Mouse (Mus musculus): ENCODE measurements around the gene Cd247. TPM values are rescaled to one million over a fixed set of nuclear protein-coding genes. Genes with fewer than 3 reads are reported as not detected.

Cd247 gene
- polyA plus RNA-seq, 1 experiment from 2014 or later = 1.3 TPM

DNA sequence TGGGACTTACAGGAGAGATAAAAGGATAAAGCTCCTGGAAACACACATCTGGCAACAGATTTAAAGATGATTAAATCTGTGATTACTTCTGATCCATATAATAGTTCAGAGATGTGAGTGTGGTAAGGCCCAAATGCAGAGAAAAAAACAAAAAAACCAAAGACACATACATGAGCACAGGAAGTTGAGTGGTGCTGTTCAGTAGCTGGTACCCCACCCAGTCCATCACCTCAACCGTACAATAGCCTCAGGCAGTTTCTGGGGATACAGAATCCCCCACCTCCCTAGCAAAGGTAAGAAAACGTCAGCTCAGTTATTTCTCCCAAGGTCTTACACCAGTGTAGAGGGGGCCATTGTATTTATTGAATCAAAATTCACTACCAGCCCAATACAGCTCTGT, 22.2 kb downstream of the Cd247 start:
- H3K4me1 ChIP-seq (replicated peaks; ENCODE audit: control insufficient read depth, insufficient read depth, low read length) = peaks cover 11% of the 10 kb centered on the region
- H3K27me3 ChIP-seq (ENCODE audit: control insufficient read depth, insufficient read depth, low read length) = peaks cover 10% of the 10 kb centered on the region; the same call in 1 of the 2 replicates
- no peak for DNase-seq (ENCODE audit: low spot score)
- no peak overlapping the region for H3K4me3 ChIP-seq (ENCODE audit: low read depth, low read length)
- H3K9ac ChIP-seq (ENCODE audit: low read depth, low read length) = no peak overlapping the region
- 78% methylated on average over 2 of the region's 2 CpGs for WGBS
- no peaks in the 10 kb centered on the region for H3K9me3 ChIP-seq (ENCODE audit: control insufficient read depth, low read length)
- H3K4me2 ChIP-seq (replicated peaks; ENCODE audit: low read depth, low read length) = no peak overlapping the region
- ATAC-seq (ENCODE audit: low FRiP score) = no peak
- no peaks in the 10 kb centered on the region for H3K36me3 ChIP-seq (ENCODE audit: control insufficient read depth, insufficient read depth, low read length)
- no peak overlapping the region for H3K27ac ChIP-seq (ENCODE audit: low read depth, low read length)

DNA sequence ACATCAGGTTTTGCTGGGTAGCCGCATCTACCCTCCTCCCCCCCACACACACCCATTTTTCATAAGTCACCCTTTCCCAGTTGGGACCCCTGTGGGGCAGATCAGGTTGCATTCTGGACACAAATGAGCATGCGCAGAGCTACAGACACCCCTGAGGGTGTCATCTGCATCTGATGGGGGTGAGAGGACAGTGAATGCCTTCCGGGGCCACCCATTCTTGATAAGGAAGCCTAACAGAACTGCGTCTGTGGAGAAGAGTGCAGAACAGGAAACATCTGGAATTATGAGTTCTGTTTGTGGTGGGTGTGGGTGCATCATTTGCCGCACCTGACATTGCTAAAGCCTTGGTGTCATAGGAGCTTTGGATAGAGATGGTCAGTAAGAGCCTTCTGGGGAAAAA, 22.7 kb downstream of the Cd247 start:
- Histone ChIP-seq H3K4me1 (replicated peaks; ENCODE audit: control insufficient read depth, insufficient read depth, low read length) (peaks cover 11% of the 10 kb centered on the region), H3K27ac (ENCODE audit: low read depth, low read length) (no peak overlapping the region), H3K36me3 (ENCODE audit: control insufficient read depth, insufficient read depth, low read length) (no peaks in the 10 kb centered on the region), H3K27me3 (ENCODE audit: control insufficient read depth, insufficient read depth, low read length) (peaks cover 13% of the 10 kb centered on the region; the same call in 1 of the 2 replicates), H3K9ac (ENCODE audit: low read depth, low read length) (no peak overlapping the region), H3K4me2 (replicated peaks; ENCODE audit: low read depth, low read length) (no peak overlapping the region), H3K9me3 (ENCODE audit: control insufficient read depth, low read length) (no peaks in the 10 kb centered on the region), H3K4me3 (ENCODE audit: low read depth, low read length) (no peak overlapping the region)
- 88% methylated on average over 5 of the region's 5 CpGs for WGBS
- no peak for DNase-seq (ENCODE audit: low spot score)
- ATAC-seq (ENCODE audit: low FRiP score) = no peak

- Histone ChIP-seq H3K4me2 (replicated peaks; ENCODE audit: low read depth, low read length) (no peak overlapping the region), H3K36me3 (ENCODE audit: control insufficient read depth, insufficient read depth, low read length) (no peaks in the 10 kb centered on the region), H3K27ac (ENCODE audit: low read depth, low read length) (no peak overlapping the region), H3K4me1 (replicated peaks; ENCODE audit: control insufficient read depth, insufficient read depth, low read length) (peaks cover 11% of the 10 kb centered on the region), H3K9me3 (ENCODE audit: control insufficient read depth, low read length) (no peaks in the 10 kb centered on the region), H3K27me3 (ENCODE audit: control insufficient read depth, insufficient read depth, low read length) (peaks cover 18% of the 10 kb centered on the region), H3K9ac (ENCODE audit: low read depth, low read length) (no peak overlapping the region), H3K4me3 (ENCODE audit: low read depth, low read length) (no peak overlapping the region)
- no peak for DNase-seq (ENCODE audit: low spot score)
- no peak for ATAC-seq (ENCODE audit: low FRiP score)
- 88% methylated on average over 3 of the region's 3 CpGs for WGBS
Observed at GRCm38 (mm10) chr1:165812775-165813174, 24.3 kb downstream of the Cd247 start.

DNA sequence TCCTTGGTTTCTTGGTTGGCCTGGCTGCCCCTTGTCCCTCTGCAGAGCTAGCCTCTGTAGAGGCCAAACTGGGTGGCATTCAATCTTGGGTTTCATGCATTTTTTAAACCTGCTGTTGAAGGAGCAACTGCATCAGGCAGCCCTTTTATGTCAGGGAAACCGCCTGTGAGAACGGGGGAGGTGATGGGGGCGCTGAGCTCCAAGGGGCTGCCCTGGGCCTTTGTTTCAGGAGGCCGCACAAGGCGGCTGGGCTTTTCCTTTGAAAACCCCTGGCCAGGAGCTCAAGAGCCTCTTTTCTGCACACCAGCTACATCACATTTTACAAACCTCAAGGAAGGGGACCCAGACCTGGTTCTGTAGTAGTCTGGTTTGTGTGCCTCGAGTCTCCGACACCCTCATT, 25.6 kb downstream of the Cd247 start:
- DNase-seq (ENCODE audit: low spot score) = peak; percentile 76
- Histone ChIP-seq H3K27me3 (ENCODE audit: control insufficient read depth, insufficient read depth, low read length) (peaks cover 18% of the 10 kb centered on the region), H3K4me1 (replicated peaks; ENCODE audit: control insufficient read depth, insufficient read depth, low read length) (peaks cover 15% of the 10 kb centered on the region), H3K4me3 (ENCODE audit: low read depth, low read length) (no peak overlapping the region), H3K9me3 (ENCODE audit: control insufficient read depth, low read length) (no peaks in the 10 kb centered on the region), H3K36me3 (ENCODE audit: control insufficient read depth, insufficient read depth, low read length) (no peaks in the 10 kb centered on the region), H3K4me2 (replicated peaks; ENCODE audit: low read depth, low read length) (no peak overlapping the region; the same call in 1 of the 2 replicates), H3K9ac (ENCODE audit: low read depth, low read length) (0 out of 2 replicates have a peak overlapping the region, but pooled peaks have one; percentile 12), H3K27ac (ENCODE audit: low read depth, low read length) (peak overlapping the region; percentile 73)
- WGBS = 7% methylated on average over 7 of the region's 7 CpGs
- ATAC-seq (ENCODE audit: low FRiP score) = peak; percentile 72

GRCm38 (mm10) chr1:165814521-165815278, 26.2 kb downstream of the Cd247 start:
- peak; percentile 66 for ATAC-seq (ENCODE audit: low FRiP score)
- Histone ChIP-seq H3K4me1 (replicated peaks; ENCODE audit: control insufficient read depth, insufficient read depth, low read length) (peaks cover 15% of the 10 kb centered on the region), H3K4me3 (ENCODE audit: low read depth, low read length) (no peak overlapping the region), H3K9me3 (ENCODE audit: control insufficient read depth, low read length) (no peaks in the 10 kb centered on the region), H3K27me3 (ENCODE audit: control insufficient read depth, insufficient read depth, low read length) (peaks cover 18% of the 10 kb centered on the region), H3K36me3 (ENCODE audit: control insufficient read depth, insufficient read depth, low read length) (no peaks in the 10 kb centered on the region), H3K27ac (ENCODE audit: low read depth, low read length) (peak overlapping the region; percentile 73), H3K4me2 (replicated peaks; ENCODE audit: low read depth, low read length) (peak overlapping the region; percentile 3; the same call in 1 of the 2 replicates), H3K9ac (ENCODE audit: low read depth, low read length) (no peak overlapping the region)
- peak; percentile 51 for DNase-seq (ENCODE audit: low spot score)
- 18% methylated on average over 14 of the region's 14 CpGs for WGBS

DNA sequence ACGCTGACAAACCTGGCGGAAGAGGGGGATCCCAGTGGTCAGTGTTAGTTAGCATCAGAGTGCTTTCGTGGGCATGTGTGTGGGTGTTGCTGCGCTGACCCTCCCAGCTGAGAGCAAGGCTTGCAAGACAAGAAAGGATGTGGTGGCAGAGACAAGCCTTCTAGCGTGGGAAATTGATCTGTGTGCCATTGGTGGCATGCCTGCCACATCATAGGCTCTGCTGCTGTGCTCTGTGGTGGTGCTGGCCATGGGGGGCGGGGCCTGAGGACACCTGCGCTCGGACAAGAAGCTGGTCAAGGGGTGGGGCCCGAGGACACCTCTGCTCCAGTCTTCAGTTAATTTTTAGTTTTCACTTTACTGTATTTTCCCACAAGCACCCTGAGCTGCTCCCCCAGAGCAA, 27.9 kb downstream of the Cd247 start:
- Histone ChIP-seq H3K9ac (ENCODE audit: low read depth, low read length) (no peak overlapping the region), H3K4me2 (replicated peaks; ENCODE audit: low read depth, low read length) (no peak overlapping the region), H3K36me3 (ENCODE audit: control insufficient read depth, insufficient read depth, low read length) (no peaks in the 10 kb centered on the region), H3K4me3 (ENCODE audit: low read depth, low read length) (no peak overlapping the region), H3K4me1 (replicated peaks; ENCODE audit: control insufficient read depth, insufficient read depth, low read length) (peaks cover 15% of the 10 kb centered on the region), H3K27ac (ENCODE audit: low read depth, low read length) (no peak overlapping the region), H3K9me3 (ENCODE audit: control insufficient read depth, low read length) (no peaks in the 10 kb centered on the region), H3K27me3 (ENCODE audit: control insufficient read depth, insufficient read depth, low read length) (peaks cover 20% of the 10 kb centered on the region)
- no peak for ATAC-seq (ENCODE audit: low FRiP score)
- WGBS = 80% methylated on average over 9 of the region's 9 CpGs
- DNase-seq (ENCODE audit: low spot score) = no peak

GRCm38 (mm10) chr1:165817264-165817663, 28.8 kb downstream of the Cd247 start:
- Histone ChIP-seq H3K4me2 (replicated peaks; ENCODE audit: low read depth, low read length) (no peak overlapping the region), H3K36me3 (ENCODE audit: control insufficient read depth, insufficient read depth, low read length) (no peaks in the 10 kb centered on the region), H3K4me3 (ENCODE audit: low read depth, low read length) (no peak overlapping the region), H3K9ac (ENCODE audit: low read depth, low read length) (no peak overlapping the region), H3K9me3 (ENCODE audit: control insufficient read depth, low read length) (no peaks in the 10 kb centered on the region), H3K4me1 (replicated peaks; ENCODE audit: control insufficient read depth, insufficient read depth, low read length) (peaks cover 15% of the 10 kb centered on the region), H3K27me3 (ENCODE audit: control insufficient read depth, insufficient read depth, low read length) (peaks cover 13% of the 10 kb centered on the region), H3K27ac (ENCODE audit: low read depth, low read length) (no peak overlapping the region)
- 70% methylated on average over 9 of the region's 9 CpGs for WGBS
- ATAC-seq (ENCODE audit: low FRiP score) (no peak), DNase-seq (ENCODE audit: low spot score) (no peak)

GRCm38 (mm10) chr1:165818145-165818860, 29.8 kb downstream of the Cd247 start:
- no peak overlapping the region for H3K9ac ChIP-seq (ENCODE audit: low read depth, low read length)
- no peak for DNase-seq (ENCODE audit: low spot score)

More at GRCm38 (mm10) chr1:165818145-165818860, 29.8 kb downstream of the Cd247 start:
- H3K4me3 ChIP-seq (ENCODE audit: low read depth, low read length) = no peak overlapping the region
- H3K27me3 ChIP-seq (ENCODE audit: control insufficient read depth, insufficient read depth, low read length) = peaks cover 10% of the 10 kb centered on the region
- H3K4me2 ChIP-seq (replicated peaks; ENCODE audit: low read depth, low read length) = no peak overlapping the region
- no peaks in the 10 kb centered on the region for H3K36me3 ChIP-seq (ENCODE audit: control insufficient read depth, insufficient read depth, low read length)
- no peak overlapping the region for H3K27ac ChIP-seq (ENCODE audit: low read depth, low read length)
- 33% methylated on average over 8 of the region's 8 CpGs for WGBS
- H3K9me3 ChIP-seq (ENCODE audit: control insufficient read depth, low read length) = no peaks in the 10 kb centered on the region
- no peak for ATAC-seq (ENCODE audit: low FRiP score)
- H3K4me1 ChIP-seq (replicated peaks; ENCODE audit: control insufficient read depth, insufficient read depth, low read length) = peaks cover 15% of the 10 kb centered on the region
